Mouse (Mus musculus): ENCODE results near the gene 2310061I04Rik. TPM values are rescaled to one million over a fixed set of nuclear protein-coding genes. Genes with fewer than 3 reads are reported as not detected.

2310061I04Rik gene
- total and polyA plus RNA-seq, 3 experiments: 11.4 to 106 TPM; not detected in 1

GRCm38 (mm10) chr17:35865481-35866280 lies 31.6 kb downstream of the 2310061I04Rik start, which contains the start of gene Ppp1r18 (continued):
- TF ChIP-seq ZC3H11A (IDR thresholded peaks at IDR 0.05; ENCODE audit: low read depth, low read length): no peak
- TF ChIP-seq KAT2A (conservative IDR thresholded peaks at IDR 0.05; ENCODE audit: low read depth, low read length): no peak
- TF ChIP-seq NELFE (IDR thresholded peaks at IDR 0.05; ENCODE audit: low read depth, low read length): peak; percentile 25; the same call in 1 of the 2 replicates
- TF ChIP-seq MAX (IDR thresholded peaks at IDR 0.05; ENCODE audit: low read length): peak; percentile 10; the same call in 1 of the 2 replicates
- no peak for TF ChIP-seq GATA1 (IDR thresholded peaks at IDR 0.05; ENCODE audit: low read depth, low read length)
- no peak for TF ChIP-seq SMC3 (IDR thresholded peaks at IDR 0.05; ENCODE audit: low read depth, low read length)
- TF ChIP-seq TAL1 (IDR thresholded peaks at IDR 0.05; ENCODE audit: low read length): no peak

- TF ChIP-seq MAZ (IDR thresholded peaks at IDR 0.05; ENCODE audit: low read depth, low read length) (0 out of 2 replicates have a peak, but pooled peaks have one; percentile 1), NELFE (IDR thresholded peaks at IDR 0.05; ENCODE audit: low read depth, low read length) (no peak)
- peaks cover 0 to 11% of the 10 kb centered on the region in 2 experiments; a peak in 2 of 4 replicates for H3K36me3 ChIP-seq (ENCODE audit: control insufficient read depth in 1 of 2, insufficient read depth in 2 of 2, low read length in 2 of 2)
- no peaks in the 10 kb centered on the region for H3K9me3 ChIP-seq (replicated peaks; ENCODE audit: insufficient read depth, low read length)
- peak overlapping the region; percentile 70 for H3K27ac ChIP-seq (ENCODE audit: control insufficient read depth, low read depth, low read length)
- peaks cover 14% of the 10 kb centered on the region for H3K79me2 ChIP-seq (ENCODE audit: control insufficient read depth, insufficient read depth, low read length, poor library complexity)
- peak overlapping the region; percentile 62 to 70 for H3K4me3 ChIP-seq (ENCODE audit: control insufficient read depth in 1 of 2, insufficient read depth in 1 of 2, low read depth in 2 of 2, low read length in 2 of 2)
- DNase-seq (ENCODE audit: low read depth, low spot score): no peak
- H3K27me3 ChIP-seq (ENCODE audit: control insufficient read depth in 1 of 2, insufficient read depth in 2 of 2, low read length in 2 of 2): no peaks in the 10 kb centered on the region
- peaks cover 2 to 26% of the 10 kb centered on the region in 2 experiments for H3K4me1 ChIP-seq (ENCODE audit: control insufficient read depth in 1 of 2, insufficient read depth in 2 of 2, low read length in 2 of 2)
- peak overlapping the region; percentile 77 for H3K9ac ChIP-seq (ENCODE audit: control insufficient read depth, low read depth, low read length, poor library complexity, severe bottlenecking)
These were observed 32.3 kb downstream of the 2310061I04Rik start for GRCm38 (mm10) chr17:35864832-35865353.

GRCm38 (mm10) chr17:35861198-35861857 lies 35.9 kb downstream of the 2310061I04Rik start, which contains the start of gene Nrm:
Nrm (plus strand) TSS chr17:35861318.
- Histone ChIP-seq H3K9ac (ENCODE audit: control insufficient read depth, low read depth, low read length, poor library complexity, severe bottlenecking) (peak within 1 kb of the TSS; percentile 78), H3K79me2 (ENCODE audit: control insufficient read depth, insufficient read depth, low read length, poor library complexity) (peaks cover 2% of the 10 kb centered on the region; the same call in 1 of the 2 replicates), H3K36me3 (ENCODE audit: control insufficient read depth in 1 of 2, insufficient read depth in 2 of 2, low read length in 2 of 2) (peaks cover 3 to 17% of the 10 kb centered on the region in 2 experiments; a peak in 3 of 4 replicates), H3K4me1 (ENCODE audit: control insufficient read depth in 1 of 2, insufficient read depth in 2 of 2, low read length in 2 of 2) (peaks cover 3 to 25% of the 10 kb centered on the region in 2 experiments), H3K27ac (ENCODE audit: control insufficient read depth, low read depth, low read length) (peak within 1 kb of the TSS; percentile 80), H3K9me3 (replicated peaks; ENCODE audit: insufficient read depth, low read length) (no peaks in the 10 kb centered on the region), H3K27me3 (ENCODE audit: control insufficient read depth in 1 of 2, insufficient read depth in 2 of 2, low read length in 2 of 2) (no peaks in the 10 kb centered on the region), H3K4me3 (ENCODE audit: control insufficient read depth in 1 of 2, insufficient read depth in 1 of 2, low read depth in 2 of 2, low read length in 2 of 2) (peak within 1 kb of the TSS; percentile 60 to 67)
- peak; percentile 94 for DNase-seq (ENCODE audit: low read depth, low spot score)
- no peak for TF ChIP-seq MAX (IDR thresholded peaks at IDR 0.05; ENCODE audit: low read length)
- no peak for TF ChIP-seq MXI1 (IDR thresholded peaks at IDR 0.05; ENCODE audit: low read depth, low read length)
- no peak for TF ChIP-seq MAZ (IDR thresholded peaks at IDR 0.05; ENCODE audit: low read depth, low read length)
- TF ChIP-seq USF2 (IDR thresholded peaks at IDR 0.05; ENCODE audit: borderline replicate concordance in 1 of 2, insufficient read depth in 1 of 2, low read depth in 1 of 2, low read length in 2 of 2): no peak
- peak; percentile 67 for TF ChIP-seq BHLHE40 (IDR thresholded peaks at IDR 0.05; ENCODE audit: borderline replicate concordance, low read depth, low read length)
- peak; percentile 73 for TF ChIP-seq CHD2 (IDR thresholded peaks at IDR 0.05; ENCODE audit: low read length)
- no peak for TF ChIP-seq CHD1 (IDR thresholded peaks at IDR 0.05; ENCODE audit: low read depth, low read length)
- peak; percentile 78; the same call in 1 of the 2 replicates for TF ChIP-seq ETS1 (IDR thresholded peaks at IDR 0.05; ENCODE audit: low read depth, low read length)
- TF ChIP-seq MEF2A (IDR thresholded peaks at IDR 0.05; ENCODE audit: extremely low read depth, insufficient replicate concordance, low read depth, low read length, poor library complexity, severe bottlenecking): no peak
- peak; percentile 70 to 77 for TF ChIP-seq EP300 (IDR thresholded peaks at IDR 0.05; ENCODE audit: low read depth in 1 of 2, low read length in 2 of 2)
- TF ChIP-seq TBP (IDR thresholded peaks at IDR 0.05; ENCODE audit: low read depth, low read length): peak; percentile 60
- TF ChIP-seq SIN3A (IDR thresholded peaks at IDR 0.05; ENCODE audit: low read length): peak; percentile 67; the same call in 1 of the 2 replicates
- TF ChIP-seq ELF1 (IDR thresholded peaks at IDR 0.05; ENCODE audit: low read depth, low read length): 0 out of 2 replicates have a peak, but pooled peaks have one; percentile 8
- TF ChIP-seq SMC3 (IDR thresholded peaks at IDR 0.05; ENCODE audit: low read depth, low read length): no peak
- TF ChIP-seq MYC (IDR thresholded peaks at IDR 0.05; ENCODE audit: low read depth, low read length): no peak
- no peak for TF ChIP-seq MYB (IDR thresholded peaks at IDR 0.05; ENCODE audit: low read depth, low read length)
- TF ChIP-seq CTCF (IDR thresholded peaks at IDR 0.05 in 2 of 3, conservative IDR thresholded peaks at IDR 0.05 in 1 of 3; ENCODE audit: control insufficient read depth in 1 of 3, insufficient read depth in 1 of 3, low read depth in 2 of 3, low read length in 3 of 3, poor library complexity in 1 of 3, severe bottlenecking in 1 of 3): peak in 2 of 3 experiments; percentile 11 to 13; a peak in 1 of 6 replicates
- peak; percentile 40; the same call in 1 of the 2 replicates for TF ChIP-seq TAL1 (IDR thresholded peaks at IDR 0.05; ENCODE audit: low read length)
- TF ChIP-seq TCF12 (IDR thresholded peaks at IDR 0.05; ENCODE audit: low read depth, low read length): peak; percentile 51; the same call in 1 of the 2 replicates
- 0 out of 2 replicates have a peak, but pooled peaks have one; percentile 33 for TF ChIP-seq NELFE (IDR thresholded peaks at IDR 0.05; ENCODE audit: low read depth, low read length)
- no peak for TF ChIP-seq USF1 (IDR thresholded peaks at IDR 0.05; ENCODE audit: low read depth, low read length)

Data from MEL (cell line).